Mouse (Mus musculus) E14TG2a.4 (cell line): ENCODE data around the gene Nr3c2.

ENCODE experiments used
- H3K27me3 ChIP-seq: 2 replicates; pipeline ENCODE4 v1.6.1; 2014; ENCODE audit warnings: low read length, control low read depth; ENCODE audit not compliant: insufficient read depth
- H3K36me3 ChIP-seq: 2 replicates; pipeline ENCODE4 v1.6.1; 2014; ENCODE audit warnings: low read length, control low read depth; ENCODE audit not compliant: insufficient read depth
- H3K4me1 ChIP-seq: replicated peaks from 2 replicates; pipeline ENCODE4 v1.6.1; 2014; ENCODE audit warnings: low read depth, low read length, control low read depth
- H3K4me3 ChIP-seq: replicated peaks from 2 replicates; pipeline ENCODE4 v1.5.1; 2014; ENCODE audit warnings: mild to moderate bottlenecking, low read length
- H3K9me3 ChIP-seq: 2 replicates; pipeline ENCODE4 v1.6.1; 2014; ENCODE audit warnings: low read length, control low read depth
- CTCF ChIP-seq: conservative IDR thresholded peaks from 2 replicates; pipeline ENCODE4 v1.5.1; 2014; ENCODE audit warnings: low read length
- NANOG ChIP-seq: IDR thresholded peaks from 2 replicates; pipeline ENCODE4 v1.6.1; 2014; ENCODE audit warnings: borderline replicate concordance, low read length, mixed read lengths
- POU5F1 ChIP-seq: IDR thresholded peaks from 2 replicates; pipeline ENCODE4 v1.6.1; 2014; ENCODE audit warnings: low read length, borderline replicate concordance

Gene Nr3c2

GRCm38 (mm10) chr8:77227742-77228141 lies 328.5 kb downstream of the Nr3c2 start:
- Histone ChIP-seq H3K36me3 (no peaks in the 10 kb centered on the region), H3K4me3 (no peak overlapping the region), H3K27me3 (no peaks in the 10 kb centered on the region), H3K9me3 (no peaks in the 10 kb centered on the region), H3K4me1 (no peaks in the 10 kb centered on the region)
- no peak for TF ChIP-seq POU5F1
- TF ChIP-seq NANOG: no peak
- TF ChIP-seq CTCF: no peak

GRCm38 (mm10) chr8:77228688-77229087 lies 329.4 kb downstream of the Nr3c2 start:
- Histone ChIP-seq H3K27me3 (no peaks in the 10 kb centered on the region), H3K9me3 (no peaks in the 10 kb centered on the region), H3K4me3 (no peak overlapping the region), H3K36me3 (no peaks in the 10 kb centered on the region), H3K4me1 (no peaks in the 10 kb centered on the region)
- TF ChIP-seq POU5F1 (no peak), NANOG (no peak), CTCF (no peak)

DNA sequence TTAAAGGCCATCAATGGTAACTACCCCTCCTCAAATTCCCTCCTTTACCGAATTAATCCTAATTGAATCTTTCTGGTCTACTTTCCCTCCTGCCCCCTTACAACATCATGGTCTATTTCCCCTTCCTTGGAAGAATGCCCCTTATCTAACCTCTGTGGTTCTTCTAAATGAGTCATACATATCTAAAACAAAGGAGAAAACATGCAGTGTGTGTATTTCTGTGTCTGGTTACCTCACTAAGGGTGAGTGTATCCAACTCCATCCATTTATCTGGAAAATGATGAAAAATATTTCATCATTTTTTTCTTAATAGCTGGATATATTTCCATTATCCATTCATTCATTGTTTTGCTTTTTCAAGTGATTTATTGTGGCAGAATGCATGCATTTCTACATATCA lies 332.0 kb downstream of the Nr3c2 start:
- Histone ChIP-seq H3K36me3 (no peaks in the 10 kb centered on the region), H3K4me3 (no peak overlapping the region), H3K9me3 (no peaks in the 10 kb centered on the region), H3K4me1 (no peaks in the 10 kb centered on the region), H3K27me3 (no peaks in the 10 kb centered on the region)
- TF ChIP-seq POU5F1 (no peak), CTCF (no peak), NANOG (no peak)

- Histone ChIP-seq H3K4me3 (no peak overlapping the region), H3K36me3 (no peaks in the 10 kb centered on the region), H3K4me1 (no peaks in the 10 kb centered on the region), H3K9me3 (no peaks in the 10 kb centered on the region), H3K27me3 (no peaks in the 10 kb centered on the region)
- no peak for TF ChIP-seq POU5F1
- TF ChIP-seq NANOG: no peak
- TF ChIP-seq CTCF: no peak
Measured at GRCm38 (mm10) chr8:77231834-77232233, 332.6 kb downstream of the Nr3c2 start.

- H3K27me3 ChIP-seq: no peaks in the 10 kb centered on the region
- H3K9me3 ChIP-seq: no peaks in the 10 kb centered on the region
- H3K4me3 ChIP-seq: no peak overlapping the region
- H3K4me1 ChIP-seq: no peaks in the 10 kb centered on the region
- no peak for TF ChIP-seq NANOG
- no peak for TF ChIP-seq POU5F1
- TF ChIP-seq CTCF: no peak
- H3K36me3 ChIP-seq: no peaks in the 10 kb centered on the region
Measured at GRCm38 (mm10) chr8:77232411-77232810, 333.2 kb downstream of the Nr3c2 start.

GRCm38 (mm10) chr8:77236701-77237100 lies 337.5 kb downstream of the Nr3c2 start:
- Histone ChIP-seq H3K4me1 (no peaks in the 10 kb centered on the region), H3K36me3 (no peaks in the 10 kb centered on the region), H3K27me3 (no peaks in the 10 kb centered on the region), H3K4me3 (no peak overlapping the region), H3K9me3 (no peaks in the 10 kb centered on the region)
- TF ChIP-seq CTCF (no peak), POU5F1 (no peak), NANOG (no peak)

DNA sequence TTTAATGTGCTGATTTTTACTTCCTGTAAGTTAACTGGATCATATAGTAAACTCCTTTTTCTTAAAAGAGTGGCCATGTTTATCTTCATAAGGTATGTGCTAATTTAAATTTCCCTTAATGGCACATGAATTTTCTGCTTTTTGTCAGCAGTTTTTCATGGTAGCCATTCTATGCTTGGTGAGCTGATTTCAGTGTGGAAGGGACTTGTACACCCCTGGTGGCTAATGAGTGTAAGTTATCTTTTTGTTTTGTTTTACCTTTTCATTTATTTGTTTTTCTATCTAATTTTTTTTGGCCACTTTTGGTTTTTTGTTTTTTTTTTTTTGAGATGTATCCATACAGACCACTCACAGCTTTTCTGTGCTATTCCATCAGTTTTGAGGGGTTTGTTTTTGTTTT lies 340.2 kb downstream of the Nr3c2 start:
- Histone ChIP-seq H3K27me3 (no peaks in the 10 kb centered on the region), H3K4me3 (no peak overlapping the region), H3K9me3 (no peaks in the 10 kb centered on the region), H3K4me1 (no peaks in the 10 kb centered on the region), H3K36me3 (no peaks in the 10 kb centered on the region)
- TF ChIP-seq NANOG (no peak), POU5F1 (no peak), CTCF (no peak)

DNA sequence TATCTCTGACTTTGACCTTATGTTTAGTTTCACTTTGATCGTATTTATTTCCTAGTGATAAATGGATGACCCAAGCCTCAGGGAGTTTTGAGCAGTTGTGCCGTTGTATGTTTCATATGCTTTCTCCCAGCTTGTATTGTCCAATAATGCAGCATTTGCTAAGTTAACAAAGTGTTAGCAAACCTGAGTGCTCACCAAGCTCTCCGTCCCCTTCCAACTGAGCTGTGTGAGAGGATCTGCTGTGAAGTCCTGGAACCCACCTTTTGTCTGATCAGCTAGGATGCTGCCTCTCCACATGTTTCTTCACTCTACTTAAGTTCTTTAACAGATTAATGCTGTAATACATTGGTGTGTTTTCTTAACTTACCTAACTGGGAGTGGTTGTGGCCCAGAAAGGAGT lies 342.1 kb downstream of the Nr3c2 start:
- no peak overlapping the region for H3K4me3 ChIP-seq
- no peaks in the 10 kb centered on the region for H3K36me3 ChIP-seq
- no peaks in the 10 kb centered on the region for H3K4me1 ChIP-seq
- TF ChIP-seq NANOG: no peak
- H3K9me3 ChIP-seq: no peaks in the 10 kb centered on the region
- no peaks in the 10 kb centered on the region for H3K27me3 ChIP-seq

DNA sequence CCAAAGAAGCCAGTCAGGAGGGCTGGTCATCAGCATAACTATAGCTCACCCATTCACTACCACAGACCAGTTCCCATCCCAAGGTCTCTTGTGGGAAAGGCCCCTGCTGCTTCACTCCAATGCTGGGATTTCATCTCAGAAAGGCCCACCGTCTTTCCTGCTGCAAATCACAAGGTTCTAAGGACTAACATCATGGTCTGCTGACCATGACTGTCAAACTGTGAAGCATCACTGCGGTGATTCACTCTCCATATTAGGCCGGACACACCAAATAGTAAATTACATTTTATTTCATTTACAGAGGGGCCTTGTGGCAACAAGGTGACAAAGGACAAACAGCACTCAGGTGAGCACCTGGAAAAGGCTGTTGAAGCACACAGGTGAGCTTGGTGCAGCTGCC lies 350.9 kb downstream of the Nr3c2 start:
- no peaks in the 10 kb centered on the region; the same call in 1 of the 2 replicates for H3K4me1 ChIP-seq
- TF ChIP-seq NANOG (no peak; the same call in 1 of the 2 replicates), POU5F1 (no peak), CTCF (no peak)
- H3K4me3 ChIP-seq: no peak overlapping the region
- no peaks in the 10 kb centered on the region for H3K36me3 ChIP-seq
- H3K27me3 ChIP-seq: no peaks in the 10 kb centered on the region
- H3K9me3 ChIP-seq: no peaks in the 10 kb centered on the region

DNA sequence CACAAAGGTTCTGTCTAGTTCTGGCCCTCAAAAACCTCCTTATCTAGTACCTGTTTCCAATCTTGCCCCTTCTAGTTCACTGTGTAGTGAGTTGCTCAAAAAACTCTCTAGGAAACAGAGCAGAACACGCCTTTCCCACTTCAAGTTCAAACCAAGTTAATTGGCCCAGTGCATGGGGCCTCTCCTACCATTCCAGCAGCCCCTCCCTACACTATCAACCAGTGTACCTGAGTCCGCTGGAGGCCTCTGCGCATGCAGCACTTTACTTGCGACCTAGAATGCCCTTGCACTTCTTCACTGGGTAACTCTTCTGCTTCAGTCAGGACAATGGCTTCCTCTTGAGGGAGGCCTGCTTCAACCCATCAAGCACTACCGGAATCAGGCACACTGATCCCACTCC lies 351.9 kb downstream of the Nr3c2 start:
- Histone ChIP-seq H3K36me3 (no peaks in the 10 kb centered on the region), H3K4me3 (no peak overlapping the region), H3K4me1 (no peaks in the 10 kb centered on the region; the same call in 1 of the 2 replicates), H3K27me3 (no peaks in the 10 kb centered on the region), H3K9me3 (no peaks in the 10 kb centered on the region)
- no peak for TF ChIP-seq CTCF
- TF ChIP-seq POU5F1: no peak
- no peak for TF ChIP-seq NANOG
